Mouse (Mus musculus): ENCODE data around the gene Slc25a36. TPM values are rescaled to one million over a fixed set of nuclear protein-coding genes. Genes with fewer than 3 reads are reported as not detected.
A peak's percentile ranks its signal among the peaks of the same experiment; 100 is the strongest.

Slc25a36 gene
- total RNA-seq, 2 experiments from 2014 or later, result 92.5 to 99.9 TPM

DNA sequence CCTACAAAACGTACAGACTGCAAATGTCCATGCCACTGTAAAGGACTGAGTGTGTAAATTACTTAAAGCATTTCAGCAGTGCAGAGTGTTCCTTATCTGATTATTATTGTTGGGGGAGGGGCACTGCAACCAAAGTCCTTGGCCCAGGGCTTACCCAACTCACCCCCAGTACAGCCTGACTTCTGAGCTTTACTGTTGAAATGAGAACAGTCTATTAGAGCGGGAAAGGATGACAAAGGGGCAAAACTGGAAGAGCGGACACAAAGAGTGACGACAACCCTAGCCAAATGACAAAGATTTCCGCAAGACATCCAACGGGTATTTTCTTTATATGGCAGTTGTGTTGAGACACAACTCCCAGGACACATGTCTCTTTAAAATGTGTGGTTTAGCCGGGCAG is 1.3 kb upstream of the Slc25a36 start:
- no peak for DNase-seq (ENCODE audit: low spot score in 2 of 2)

DNA sequence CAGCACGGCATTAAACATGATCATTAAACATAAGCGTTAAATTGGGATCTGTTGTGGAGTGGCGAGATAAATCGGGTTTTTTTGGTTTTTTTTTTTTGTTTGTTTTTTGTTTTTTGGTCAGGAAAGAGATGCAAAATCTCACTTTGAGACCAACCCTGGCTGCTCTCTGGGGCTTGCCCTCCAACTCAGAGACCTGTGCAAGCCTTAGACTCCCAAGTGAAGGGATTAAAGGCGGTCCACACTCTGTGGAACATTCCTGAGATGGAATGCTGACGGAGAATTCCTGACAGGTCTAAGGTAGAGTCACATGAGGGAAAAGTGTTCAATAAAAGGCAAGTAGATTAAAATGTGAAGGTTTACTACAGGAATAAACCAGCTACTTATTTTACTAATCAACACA is 549 bp upstream of the Slc25a36 start:
- no peak for DNase-seq (ENCODE audit: low spot score in 2 of 2)

DNA sequence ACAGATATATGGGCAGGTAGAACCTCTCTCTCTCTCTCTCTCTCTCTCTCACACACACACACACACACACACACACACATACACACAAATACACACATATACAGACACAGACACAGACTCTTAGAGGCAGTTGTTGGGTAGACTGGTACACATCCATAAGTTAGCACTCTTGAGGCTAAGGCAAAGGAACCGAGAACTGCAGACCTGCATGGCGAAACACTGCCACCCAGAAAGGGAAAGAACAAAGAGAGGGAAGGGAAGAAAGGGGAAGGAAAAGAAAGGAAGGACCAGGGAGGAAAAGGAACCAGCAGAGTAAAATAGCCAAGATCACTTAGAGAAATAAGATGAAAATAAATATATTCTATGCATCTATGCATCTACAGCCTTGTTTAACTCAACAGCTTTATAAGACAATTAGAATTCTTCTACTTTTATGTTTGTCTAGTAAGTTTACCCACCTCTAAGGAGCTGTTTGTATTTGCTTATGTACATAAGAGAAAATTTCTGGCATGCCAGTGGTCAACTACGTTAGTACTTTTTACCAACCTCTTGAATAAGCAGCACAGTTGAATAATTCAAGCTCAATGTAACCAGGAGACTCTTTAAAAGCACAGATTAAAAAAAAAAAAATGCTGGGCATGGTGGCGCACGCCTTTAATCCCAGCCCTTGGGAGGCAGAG is 4.3 kb downstream of the Slc25a36 start:
- no peak for DNase-seq (ENCODE audit: low spot score in 2 of 2)

DNA sequence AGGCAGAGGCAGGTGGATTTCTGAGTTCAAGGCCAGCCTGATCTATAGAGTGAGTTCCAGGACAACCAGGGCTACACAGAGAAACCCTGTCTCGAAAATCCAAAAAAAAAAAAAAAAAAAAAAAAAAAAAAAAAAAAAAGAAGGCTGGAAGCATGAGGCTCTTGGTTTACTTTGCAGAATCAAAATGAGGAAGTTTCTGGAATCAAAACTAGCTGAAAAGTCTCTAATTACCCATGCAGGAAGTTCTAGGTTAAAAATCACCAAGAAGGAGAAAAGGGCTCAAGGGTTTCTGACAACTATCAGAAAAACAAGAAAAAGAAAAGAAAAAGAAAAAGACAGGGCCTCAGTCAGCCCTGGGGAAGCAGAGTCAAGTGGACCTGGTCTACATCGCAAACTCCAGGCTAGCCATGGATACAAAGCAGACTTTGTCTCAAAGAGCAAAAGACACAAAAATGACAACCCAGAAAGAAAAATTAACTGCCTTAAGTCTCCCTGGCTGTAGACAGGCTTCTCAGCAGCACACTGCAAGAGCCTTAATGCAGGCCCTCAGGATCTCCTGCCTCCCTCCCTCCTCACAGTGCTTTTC is 5.5 kb downstream of the Slc25a36 start:
- no peak for DNase-seq (ENCODE audit: low spot score in 2 of 2)

DNA sequence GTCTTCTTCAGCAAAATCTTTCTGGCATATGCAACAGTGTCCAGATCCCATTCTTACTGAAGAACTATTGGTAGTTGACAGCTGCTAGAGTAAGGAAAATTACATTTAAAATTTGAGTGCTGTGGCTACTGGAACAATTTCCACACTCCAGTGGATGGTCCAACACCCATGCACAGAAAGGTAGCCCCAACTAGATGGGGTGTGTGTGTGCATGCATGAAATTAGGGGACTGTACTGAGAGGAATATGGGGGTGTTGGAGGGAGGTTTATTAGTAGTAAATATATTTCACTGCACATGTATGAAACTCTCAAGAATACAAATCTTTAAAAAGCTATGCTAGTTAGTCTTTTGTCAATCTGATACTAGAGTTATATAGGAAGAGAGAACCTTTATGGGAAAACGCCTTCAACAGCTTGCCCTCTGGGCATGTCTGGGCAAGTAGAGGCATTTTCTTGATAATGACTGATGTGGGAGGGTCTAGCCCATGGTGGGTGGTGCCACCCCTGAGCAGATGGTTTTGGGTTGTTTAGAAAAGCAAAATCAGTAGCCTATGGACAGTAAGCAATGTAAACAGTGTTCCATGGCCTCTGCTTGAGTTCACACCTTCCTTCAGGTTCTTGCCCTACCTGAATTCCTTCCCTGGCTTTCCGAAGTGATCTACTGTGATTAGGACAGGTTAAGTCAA is 7.4 kb downstream of the Slc25a36 start:
- no peak for DNase-seq (ENCODE audit: low spot score in 2 of 2)

DNA sequence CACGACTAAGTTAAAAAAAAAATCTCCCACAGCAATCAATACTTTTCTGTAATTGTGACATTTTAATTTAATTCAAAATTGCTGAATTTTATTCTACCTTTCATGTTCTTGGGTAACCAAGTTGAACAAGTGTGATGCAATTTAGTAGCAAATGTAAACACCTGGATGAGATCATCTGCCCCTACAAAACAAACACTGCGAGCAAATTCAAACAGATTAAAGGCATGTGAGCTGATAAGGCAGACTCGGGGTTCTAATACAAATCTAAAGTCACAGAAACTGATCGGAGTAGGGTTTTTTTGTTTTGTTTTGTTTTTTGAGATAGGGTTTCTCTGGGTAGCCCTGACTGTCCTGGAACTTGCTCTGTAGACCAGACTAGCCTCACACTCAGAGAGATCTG is 12.0 kb downstream of the Slc25a36 start:
- DNase-seq (ENCODE audit: low spot score in 2 of 2), result no peak

DNA sequence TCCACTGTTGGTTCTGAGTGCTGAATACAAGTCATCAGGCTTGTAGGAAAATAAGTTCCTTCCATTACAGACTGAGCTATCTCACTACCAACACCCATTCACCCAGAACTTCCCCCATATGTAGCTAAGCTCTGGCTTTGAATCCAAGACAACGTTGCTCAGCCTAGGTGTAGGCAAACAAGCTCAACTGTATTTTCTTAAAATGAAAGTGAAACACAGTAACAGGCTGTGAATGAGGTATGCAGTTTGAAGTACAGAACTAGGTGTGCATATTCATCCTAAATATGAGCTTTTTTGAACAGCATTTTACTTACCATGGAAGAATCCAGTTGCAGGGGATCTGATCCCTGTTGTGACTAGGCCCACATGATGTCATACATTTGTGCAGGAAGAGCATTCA is 14.8 kb downstream of the Slc25a36 start:
- no peak for DNase-seq (ENCODE audit: low spot score in 2 of 2)

- no peak for DNase-seq (ENCODE audit: low spot score in 2 of 2)
Measured at GRCm38 (mm10) chr9:97087850-97088249, 23.1 kb downstream of the Slc25a36 start.

GRCm38 (mm10) chr9:97084628-97085027 is 26.3 kb downstream of the Slc25a36 start:
- DNase-seq (ENCODE audit: low spot score in 2 of 2), result no peak

GRCm38 (mm10) chr9:97081106-97081862 is 29.7 kb downstream of the Slc25a36 start:
- DNase-seq (ENCODE audit: low spot score in 2 of 2), result no peak

GRCm38 (mm10) chr9:97069911-97070310 is 41.0 kb downstream of the Slc25a36 start:
- DNase-seq (ENCODE audit: low spot score in 2 of 2), result no peak

- DNase-seq (ENCODE audit: low spot score in 2 of 2), result no peak
Measured at GRCm38 (mm10) chr9:97069466-97069865, 41.5 kb downstream of the Slc25a36 start.

DNA sequence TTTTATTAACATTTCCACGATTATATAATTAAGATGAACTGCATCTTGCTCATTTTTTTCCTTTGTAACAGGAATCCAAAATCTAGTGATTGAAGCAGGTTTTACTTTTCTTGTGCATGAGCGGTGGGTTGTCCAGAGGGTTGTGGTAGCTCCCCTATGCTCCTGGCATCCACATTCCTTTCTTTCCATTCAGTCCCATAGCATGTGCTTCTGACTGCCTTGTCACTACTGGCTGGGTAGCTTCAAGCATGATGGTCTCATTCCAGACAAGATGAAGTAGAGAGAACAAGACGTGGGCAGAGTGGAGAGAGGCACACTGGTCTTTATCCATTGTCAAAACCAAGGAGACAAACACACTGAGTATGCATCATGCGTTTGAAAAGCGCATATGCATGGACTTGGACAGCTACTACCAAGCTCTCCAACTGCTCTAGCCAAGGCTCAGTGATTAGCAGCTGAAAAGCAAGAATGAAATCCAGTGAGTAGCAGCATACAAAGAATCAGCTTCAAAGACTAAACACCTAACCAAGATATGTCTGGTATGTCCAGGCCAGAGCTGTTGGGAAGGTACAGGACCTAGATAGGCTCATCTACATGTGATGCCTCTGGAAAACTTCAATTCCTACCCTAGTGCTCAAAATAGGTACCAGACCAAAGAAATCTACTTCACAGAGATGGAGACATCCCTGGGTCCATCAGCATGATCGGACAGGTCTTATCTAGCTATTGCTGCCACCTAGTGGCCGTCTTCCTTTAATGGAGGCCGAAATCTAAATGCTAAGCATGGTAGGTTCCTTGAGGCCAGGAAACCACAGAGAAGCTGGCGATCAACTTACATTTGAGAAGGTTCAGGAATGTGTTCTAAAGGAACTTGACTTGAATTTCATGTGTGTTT is 42.5 kb downstream of the Slc25a36 start:
- DNase-seq (ENCODE audit: low spot score in 2 of 2), result peak; percentile 87 to 89

- no peak for DNase-seq (ENCODE audit: low spot score in 2 of 2)
Measured at GRCm38 (mm10) chr9:97067761-97068160, 43.2 kb downstream of the Slc25a36 start.

DNA sequence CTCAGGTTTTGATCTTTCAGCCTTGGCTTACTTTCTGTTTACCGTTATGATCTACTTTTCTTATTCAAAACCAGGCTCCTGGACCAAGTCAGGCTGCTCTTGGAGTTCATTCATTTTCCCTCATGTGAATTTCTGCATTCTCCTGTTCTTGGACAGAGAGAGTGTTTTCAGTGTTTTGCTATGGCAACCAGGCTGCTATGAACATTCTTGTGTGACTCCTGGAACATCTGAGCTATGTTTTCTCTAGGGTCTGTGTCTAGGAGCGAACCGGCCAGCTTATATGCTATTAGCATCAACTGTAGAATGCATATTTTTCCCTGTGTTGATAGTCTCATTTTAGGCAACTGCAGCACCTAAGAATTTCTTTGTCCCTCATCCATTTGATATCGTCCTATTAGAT is 45.1 kb downstream of the Slc25a36 start:
- DNase-seq (ENCODE audit: low spot score in 2 of 2), result no peak

- DNase-seq (ENCODE audit: low spot score in 2 of 2), result no peak
Measured at GRCm38 (mm10) chr9:97065216-97065615, 45.7 kb downstream of the Slc25a36 start.

GRCm38 (mm10) chr9:97064161-97064560 is 46.8 kb downstream of the Slc25a36 start:
- no peak for DNase-seq (ENCODE audit: low spot score in 2 of 2)

DNA sequence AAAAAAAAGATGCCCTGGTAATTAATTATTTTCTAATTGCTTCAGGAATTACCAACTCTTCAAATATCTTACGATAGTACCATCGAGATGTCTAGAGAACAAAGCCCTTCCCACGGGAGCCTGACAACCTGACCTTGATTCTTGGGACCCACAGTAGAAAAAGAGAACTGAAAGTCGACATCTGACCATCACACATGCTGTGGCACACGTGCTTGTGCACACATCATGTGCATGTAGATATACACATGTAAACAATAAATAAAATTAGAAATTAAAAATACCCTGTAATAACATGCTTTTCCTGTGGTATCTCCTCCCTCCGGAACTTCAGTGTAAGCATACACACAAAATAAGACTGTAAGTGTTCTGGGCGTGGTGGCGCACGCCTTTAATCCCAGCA is 49.3 kb downstream of the Slc25a36 start:
- no peak for DNase-seq (ENCODE audit: low spot score in 2 of 2)

DNA sequence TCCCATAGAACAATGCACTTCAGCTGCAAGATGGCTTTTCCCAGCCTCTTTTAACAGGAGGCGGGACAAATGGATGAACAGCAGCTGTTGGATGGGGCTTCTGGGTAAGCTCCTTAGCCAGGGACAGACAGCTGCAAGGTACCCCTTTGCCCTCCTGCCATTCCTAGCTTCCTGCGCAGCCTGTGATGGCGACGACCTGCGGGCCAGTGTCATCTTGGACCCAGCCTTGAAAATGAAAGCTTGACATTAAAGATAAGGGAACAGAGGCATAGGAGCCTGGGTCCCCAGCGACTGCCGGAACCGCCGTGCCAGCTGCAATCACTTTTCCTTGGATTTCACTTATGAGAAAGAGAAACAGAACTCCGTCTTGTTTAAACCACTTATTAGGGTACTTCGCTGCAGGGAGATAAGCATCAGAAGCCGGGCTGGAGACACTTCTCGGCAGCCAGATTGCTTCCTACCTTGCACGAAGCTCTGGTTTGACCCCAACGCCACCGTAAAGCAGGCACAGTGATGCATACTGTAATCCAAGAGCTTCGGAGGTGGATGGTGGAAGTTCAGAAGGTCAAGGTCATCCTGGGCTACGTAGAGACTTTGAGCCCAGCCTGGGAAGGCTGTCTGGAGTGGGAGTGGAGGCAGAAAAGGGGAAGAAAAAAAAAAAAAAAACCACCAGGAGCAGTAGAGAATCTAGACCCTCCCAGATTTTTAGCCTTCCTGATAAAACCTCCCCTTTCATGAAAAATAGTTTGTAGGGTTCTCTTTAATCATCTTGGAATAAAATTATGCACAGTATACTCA is 54.2 kb downstream of the Slc25a36 start:
- no peak for DNase-seq (ENCODE audit: low spot score in 2 of 2)

DNA sequence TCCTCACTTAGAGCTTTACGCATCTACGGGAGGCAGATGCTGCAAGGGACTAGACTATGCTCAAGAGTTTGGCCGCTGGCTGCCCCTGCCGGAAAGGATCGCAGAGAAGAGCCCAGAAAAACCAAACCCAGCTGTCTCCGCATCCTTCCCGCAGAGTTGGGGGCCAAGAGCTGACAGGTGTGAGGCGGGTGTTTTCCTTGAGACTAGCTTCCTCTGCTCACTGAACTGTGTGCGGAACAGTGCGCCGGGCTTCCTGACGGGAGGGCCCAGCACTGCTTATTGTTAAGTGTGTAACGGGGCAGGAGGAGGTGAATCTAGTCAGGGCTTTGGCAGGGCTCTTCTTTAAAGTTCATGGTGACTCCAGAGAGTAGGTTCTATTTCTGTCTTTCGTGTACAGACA is 55.1 kb downstream of the Slc25a36 start:
- DNase-seq (ENCODE audit: low spot score in 2 of 2), result no peak

Measured in layer of hippocampus, postnatal 10 days (tissue).